Mouse (Mus musculus) MEL (cell line): Measurements from ENCODE around the gene Rprd2.

Source experiments
- CTCF ChIP-seq, 3 experiments: IDR thresholded peaks in 2 of 3; conservative IDR thresholded peaks in 1 of 3; 2 replicates each; pipeline ENCODE4 v1.5.1; 2011 to 2012; ENCODE audit warnings: low read length in 3 of 3, low read depth in 2 of 3, mild to moderate bottlenecking in 2 of 3, improper control_type of control experiment in 1 of 3, inconsistent platforms in 1 of 3, mixed read lengths in 1 of 3, moderate library complexity in 1 of 3; ENCODE audit not compliant: control insufficient read depth in 1 of 3, insufficient read depth in 1 of 3, poor library complexity in 1 of 3, severe bottlenecking in 1 of 3
- MAFK ChIP-seq: IDR thresholded peaks from 2 replicates; pipeline ENCODE4 v1.6.1; 2011; ENCODE audit warnings: low read depth, mild to moderate bottlenecking, low read length, improper control_type of control experiment, borderline replicate concordance
- POLR2A ChIP-seq, 2 experiments: IDR thresholded peaks; 2 replicates each; pipeline ENCODE4 v1.6.1; 2011 to 2012; ENCODE audit warnings: low read length in 2 of 2, mild to moderate bottlenecking in 2 of 2, control low read depth in 1 of 2, improper control_type of control experiment in 1 of 2, low read depth in 1 of 2, moderate library complexity in 1 of 2; ENCODE audit not compliant: control insufficient read depth in 1 of 2, insufficient read depth in 1 of 2, poor library complexity in 1 of 2
- SMC3 ChIP-seq: IDR thresholded peaks from 2 replicates; pipeline ENCODE4 v1.6.1; 2011; ENCODE audit warnings: low read depth, low read length, improper control_type of control experiment

DNA sequence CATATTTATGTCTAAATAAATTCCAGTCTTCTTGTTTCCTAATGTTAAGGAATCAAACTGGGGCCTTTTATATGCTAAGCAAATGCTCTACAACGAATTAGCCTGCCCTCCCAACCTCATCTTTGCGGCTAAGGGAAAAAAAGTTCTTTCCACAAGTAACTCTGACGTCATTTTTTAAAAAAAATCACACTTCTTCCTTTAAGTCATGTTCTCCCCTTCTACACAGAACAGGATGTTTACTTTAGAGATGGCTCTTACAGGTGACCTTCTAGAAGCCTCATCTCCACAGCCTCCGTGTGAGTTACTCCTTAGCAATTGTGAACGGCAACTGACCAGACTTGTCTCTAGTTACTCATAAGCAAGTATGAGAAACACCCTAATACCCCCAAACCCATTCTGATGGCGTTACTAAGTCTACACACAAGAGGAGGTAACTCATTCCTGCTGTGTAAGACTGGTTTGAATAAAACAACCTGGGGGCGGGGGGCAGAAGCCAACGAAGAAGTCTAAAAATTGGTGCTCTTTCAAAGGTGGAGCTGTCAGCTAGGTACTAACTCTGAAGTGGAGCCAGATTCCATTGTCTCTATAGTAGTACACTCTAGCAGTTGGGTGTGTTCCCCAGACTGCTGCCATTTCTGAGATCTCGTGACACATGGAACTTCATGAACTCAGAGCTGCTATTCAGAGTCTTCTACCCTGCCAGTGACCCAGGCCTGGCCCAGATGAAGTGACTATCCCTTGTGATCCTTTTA, 60.0 kb downstream of the Rprd2 start:
- TF ChIP-seq MAFK (no peak), SMC3 (no peak), POLR2A (IDR thresholded peaks at IDR 0.05; ENCODE audit: control insufficient read depth in 1 of 2, insufficient read depth in 1 of 2, low read depth in 1 of 2, low read length in 2 of 2, poor library complexity in 1 of 2) (no peak), CTCF (IDR thresholded peaks at IDR 0.05 in 2 of 3, conservative IDR thresholded peaks at IDR 0.05 in 1 of 3; ENCODE audit: control insufficient read depth in 1 of 3, insufficient read depth in 1 of 3, low read depth in 2 of 3, low read length in 3 of 3, poor library complexity in 1 of 3, severe bottlenecking in 1 of 3) (no peak)
